Mouse (Mus musculus): ENCODE data around the gene Kif3c.

DNA sequence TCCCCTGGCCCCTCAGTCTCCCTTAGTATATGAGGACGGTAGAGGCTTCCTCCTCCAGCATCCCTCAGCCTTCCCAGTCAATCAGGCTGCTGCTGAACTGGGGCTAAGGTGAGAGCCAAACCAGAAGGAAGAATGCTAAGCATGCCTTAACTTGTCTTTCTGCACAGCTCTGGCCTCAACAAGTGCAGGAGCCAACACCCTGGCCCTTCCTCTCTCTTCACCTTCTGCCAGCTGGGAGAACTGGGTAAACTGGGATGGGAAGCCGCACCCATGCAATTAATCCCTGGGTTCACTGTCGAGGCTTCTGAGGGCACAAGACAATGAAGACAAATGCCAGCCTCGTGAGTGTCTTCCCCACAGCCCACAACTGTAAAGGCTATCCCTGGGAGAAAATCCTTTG is 35.3 kb upstream of the Kif3c start:
- TF ChIP-seq MAFK (IDR thresholded peaks at IDR 0.05; ENCODE audit: insufficient read depth, low read depth, low read length) (no peak), ZC3H11A (IDR thresholded peaks at IDR 0.05; ENCODE audit: borderline replicate concordance, low read depth, low read length) (no peak), ZNF384 (IDR thresholded peaks at IDR 0.05; ENCODE audit: low read depth, low read length) (no peak)

Measured in ES-E14 (cell line).